Mouse (Mus musculus): Measurements from ENCODE around the gene Krt82.
"Not testable (repeated sequence)": the region's sequence is repeated elsewhere in the genome, so short reads cannot be mapped to it uniquely, and the experiment has no call there.

Krt82 gene

DNA sequence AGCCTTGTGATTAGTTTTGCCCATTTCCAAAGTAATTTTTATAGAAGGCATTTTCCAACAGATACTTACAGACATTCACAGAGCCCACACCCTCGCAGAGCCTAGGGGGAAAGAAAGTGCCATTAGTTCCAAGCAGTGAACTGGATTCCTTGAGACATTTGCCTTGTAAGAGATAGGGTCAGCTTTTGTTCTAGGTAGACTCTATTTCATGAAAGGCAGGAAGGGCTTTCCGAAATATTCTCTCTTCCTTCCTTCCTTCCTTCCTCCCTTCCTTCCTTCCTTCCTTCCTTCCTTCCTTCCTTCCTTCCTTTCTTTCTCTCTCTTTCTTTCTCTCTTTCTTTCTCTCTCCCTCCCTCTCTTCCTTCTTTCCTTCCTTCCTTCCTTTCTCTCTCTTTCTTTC lies 33.3 kb downstream of the Krt82 start, which contains the start of gene Gm49425:
TSS of gene Gm49425 (minus strand) at position 101 of the 400 bp plus-strand sequence.
- DNase-seq (ENCODE audit: low spot score) = not testable (repeated sequence)

DNA sequence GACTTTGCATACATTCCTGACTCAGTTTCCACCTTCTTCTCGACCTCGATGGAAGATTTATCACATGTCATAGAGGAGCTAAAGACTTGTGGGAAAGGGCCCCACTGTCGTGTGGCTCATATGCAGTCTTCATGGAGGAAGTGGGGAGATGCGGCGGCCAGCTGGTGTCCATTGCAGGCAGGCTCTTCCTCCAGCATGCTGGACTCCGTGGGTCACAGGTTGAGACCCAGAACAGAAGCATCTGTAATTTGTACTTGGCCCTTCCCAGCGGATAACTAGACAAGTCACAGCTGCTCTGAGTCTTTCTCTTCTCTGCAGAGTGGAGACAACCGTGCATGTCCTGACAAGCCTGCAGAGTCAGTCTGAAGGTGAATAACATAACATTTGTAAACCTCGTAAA lies 42.2 kb downstream of the Krt82 start:
- no peak for DNase-seq (ENCODE audit: low spot score)

DNA sequence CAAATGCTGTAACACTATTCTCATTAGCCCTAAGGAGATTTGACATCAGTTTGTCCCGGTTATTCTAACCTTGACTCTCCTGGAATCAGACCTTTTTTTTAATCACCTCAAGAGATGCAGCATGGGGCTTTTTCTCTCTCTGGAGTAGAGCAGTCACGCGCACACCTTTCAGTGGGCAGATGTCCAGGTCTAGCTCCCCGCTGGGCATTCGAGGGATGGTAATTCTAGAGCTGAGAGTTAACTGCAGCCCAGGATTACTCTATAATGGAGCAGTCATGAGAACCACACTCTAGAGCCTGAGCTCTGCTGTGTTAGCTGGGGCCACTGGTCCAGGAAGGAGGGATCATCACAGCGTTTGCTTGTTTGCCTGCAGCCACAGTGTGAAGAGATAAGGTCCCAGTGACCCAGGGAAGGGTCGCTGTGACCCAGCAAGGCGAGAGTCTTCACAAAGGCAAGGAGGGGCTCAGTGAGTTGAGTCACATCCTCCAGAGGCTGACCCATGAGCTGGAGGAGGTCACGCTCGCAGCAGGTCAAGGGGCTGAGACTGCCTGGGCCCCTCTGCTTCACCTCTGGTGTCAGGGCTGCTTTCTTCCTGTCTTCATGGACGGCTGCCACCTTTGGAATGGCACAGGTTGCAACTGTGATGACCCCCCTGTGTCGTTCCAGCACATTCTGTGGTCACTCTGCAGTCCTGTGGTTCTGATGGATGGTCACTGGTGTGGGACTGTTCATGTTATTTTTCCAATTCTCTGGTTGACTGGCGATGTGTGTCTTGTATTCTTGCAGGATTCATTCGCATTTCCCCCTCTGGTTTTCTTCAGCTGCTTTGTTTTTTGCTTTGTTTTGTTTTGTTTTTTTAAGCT lies 43.3 kb downstream of the Krt82 start:
- no peak for DNase-seq (ENCODE audit: low spot score)

DNA sequence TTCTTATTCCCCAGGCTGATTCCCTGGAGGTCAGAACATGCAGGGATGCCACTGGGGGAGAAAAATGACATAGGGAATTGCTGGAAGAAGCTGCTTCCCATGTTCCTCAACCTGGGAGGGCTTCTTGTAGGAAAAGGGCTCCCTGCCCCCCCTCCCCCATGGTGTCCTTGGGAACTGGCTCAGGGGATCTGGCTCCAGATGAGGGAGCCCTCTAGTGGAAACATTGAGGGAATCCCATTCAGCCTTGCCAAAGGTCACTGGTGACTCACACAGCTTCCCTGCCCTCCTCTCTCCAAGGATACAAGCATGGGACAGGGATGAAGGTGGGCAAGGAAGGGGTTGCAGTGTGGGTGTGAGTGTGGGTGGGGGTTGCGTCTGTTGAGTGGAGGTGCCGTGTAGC lies 53.3 kb downstream of the Krt82 start:
- no peak for DNase-seq (ENCODE audit: low spot score)

DNA sequence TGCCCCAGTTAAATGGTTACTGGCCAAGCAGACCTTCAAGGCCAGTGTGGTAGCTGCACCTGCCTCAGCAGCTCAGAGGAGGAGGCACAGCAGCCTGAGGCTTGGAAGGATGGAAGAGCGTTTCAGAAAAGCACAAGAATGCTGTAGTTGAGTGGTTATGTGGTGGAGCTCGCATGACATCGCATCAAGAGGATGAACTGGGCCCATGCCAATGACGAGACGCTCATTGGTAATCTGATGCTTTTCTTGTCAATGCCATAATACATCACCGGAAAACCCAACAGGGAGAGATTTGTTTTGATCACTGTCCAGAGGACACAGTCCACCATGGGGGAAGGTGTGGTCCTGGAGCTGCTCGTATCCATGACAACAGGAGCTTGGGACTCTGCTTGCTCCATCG lies 55.2 kb downstream of the Krt82 start:
- DNase-seq (ENCODE audit: low spot score) = no peak

DNA sequence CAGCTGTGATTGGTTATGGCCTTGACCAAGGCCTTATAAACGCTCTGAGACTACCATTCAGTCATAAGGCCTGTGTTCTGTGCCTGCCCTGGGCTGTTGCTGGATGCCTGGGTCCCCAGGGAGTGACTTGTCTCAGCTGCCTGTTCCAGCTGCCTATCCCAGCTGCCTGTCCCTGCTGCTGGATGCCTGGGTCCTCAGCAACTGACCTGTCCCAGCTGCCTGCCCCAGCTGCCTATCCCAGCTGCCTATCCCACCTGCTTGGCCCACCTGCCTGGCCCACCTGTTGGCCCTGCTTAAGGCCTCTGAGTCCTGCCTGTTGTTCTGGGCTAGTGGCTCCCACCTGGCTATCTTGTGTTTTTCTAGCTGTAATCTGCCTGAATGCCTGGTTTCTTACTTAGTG lies 56.3 kb downstream of the Krt82 start:
- DNase-seq (ENCODE audit: low spot score) = no peak

DNA sequence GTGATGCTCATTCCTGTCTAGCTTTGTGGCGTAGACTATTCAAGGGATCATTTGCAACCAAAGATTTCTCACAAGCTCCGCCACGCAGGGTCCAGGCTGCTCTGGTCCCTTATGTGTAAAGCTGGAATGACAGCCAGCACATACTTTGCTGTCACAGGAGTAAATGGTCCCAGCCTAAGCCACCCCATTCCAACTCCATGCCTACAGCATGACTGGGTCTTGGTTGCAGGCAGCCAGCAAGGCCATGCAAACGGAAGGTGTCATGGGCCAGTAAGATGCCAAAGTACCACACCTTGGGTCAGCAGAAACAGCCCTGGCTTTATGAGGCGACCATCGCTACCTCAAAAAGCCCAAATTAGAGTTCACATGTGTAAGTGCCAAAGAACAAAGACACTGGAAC lies 56.8 kb downstream of the Krt82 start:
- no peak for DNase-seq (ENCODE audit: low spot score)

DNA sequence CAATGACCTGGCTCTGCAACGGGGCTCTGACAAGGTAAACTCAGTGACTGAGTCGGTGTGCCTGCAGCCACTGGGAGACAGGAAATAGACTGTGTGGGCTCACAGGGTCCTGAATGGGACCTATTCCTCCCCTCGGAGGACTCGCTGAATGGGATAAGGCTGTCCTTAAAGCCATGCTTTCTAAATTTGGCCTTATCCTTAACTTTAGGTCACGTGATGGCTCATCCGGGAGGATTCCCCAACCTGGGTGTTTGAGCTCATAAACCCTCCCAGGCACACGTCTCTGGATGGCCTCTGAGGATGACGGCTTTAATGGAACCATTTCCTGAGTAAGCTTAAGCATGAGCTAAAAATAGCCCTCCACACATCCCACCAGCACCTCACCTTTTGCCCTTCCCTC lies 57.7 kb downstream of the Krt82 start:
- no peak for DNase-seq (ENCODE audit: low spot score)

DNA sequence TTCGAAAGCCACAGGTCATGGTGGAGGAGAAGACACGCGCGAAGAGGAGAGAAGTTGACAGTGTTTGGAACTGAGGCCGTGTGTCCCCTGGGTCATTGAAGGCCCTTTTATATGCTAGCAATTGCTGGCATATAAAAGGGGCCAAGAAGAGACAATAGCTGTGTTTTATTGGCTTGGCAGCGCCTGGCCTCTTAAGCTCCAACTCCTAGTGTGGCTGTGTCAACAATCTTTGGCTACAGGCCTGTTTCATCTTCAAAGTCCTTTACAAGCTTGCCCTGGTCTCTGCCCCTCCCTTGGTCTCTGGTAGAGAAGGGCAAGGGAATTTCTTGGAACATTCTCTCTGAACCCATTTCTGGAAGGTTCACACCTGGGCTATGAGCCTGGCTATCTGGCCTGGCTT lies 59.0 kb downstream of the Krt82 start, which contains the start of gene Krt83:
TSS of gene Krt83 (minus strand) at position 82 of the 400 bp plus-strand sequence.
- DNase-seq (ENCODE audit: low spot score) = no peak
